Mouse (Mus musculus) left cerebral cortex, postnatal 4 days (tissue): ENCODE measurements around the gene Olfr74. TPM values are rescaled to one million over a fixed set of nuclear protein-coding genes. Genes with fewer than 3 reads are reported as not detected.
"Not testable (repeated sequence)": the region's sequence is repeated elsewhere in the genome, so short reads cannot be mapped to it uniquely, and the experiment has no call there.

ENCODE experiments used
- DNase-seq: peaks from one replicate; pipeline ENCODE4 v3.0.0-alpha.2; 2022
- intact Hi-C: fragments of 180-260 bp; cut with DNase I; formaldehyde crosslinking; loops from one replicate; pipeline ENCODE4 v1.15.1; 2025
- total RNA-seq, 2 experiments: library from RNA; stranded (reverse); gene quantifications; 2 replicates each; pipeline ENCODE4 v1.2.3; 2021

Gene Olfr74
- not detected for total RNA-seq

- DNase-seq = no peak
- intact Hi-C loops = no loop called here
Measured at GRCm38 (mm10) chr2:87974563-87974962, at the start of gene Olfr74. Olfr74 (minus strand) TSS chr2:87974663.

GRCm38 (mm10) chr2:88022474-88022873 lies 48.0 kb upstream of the Olfr74 start, which contains the start of gene Olfr1161:
Olfr1161 (plus strand) TSS chr2:88022774.
- intact Hi-C loops, DNase-seq: not testable (repeated sequence)

DNA sequence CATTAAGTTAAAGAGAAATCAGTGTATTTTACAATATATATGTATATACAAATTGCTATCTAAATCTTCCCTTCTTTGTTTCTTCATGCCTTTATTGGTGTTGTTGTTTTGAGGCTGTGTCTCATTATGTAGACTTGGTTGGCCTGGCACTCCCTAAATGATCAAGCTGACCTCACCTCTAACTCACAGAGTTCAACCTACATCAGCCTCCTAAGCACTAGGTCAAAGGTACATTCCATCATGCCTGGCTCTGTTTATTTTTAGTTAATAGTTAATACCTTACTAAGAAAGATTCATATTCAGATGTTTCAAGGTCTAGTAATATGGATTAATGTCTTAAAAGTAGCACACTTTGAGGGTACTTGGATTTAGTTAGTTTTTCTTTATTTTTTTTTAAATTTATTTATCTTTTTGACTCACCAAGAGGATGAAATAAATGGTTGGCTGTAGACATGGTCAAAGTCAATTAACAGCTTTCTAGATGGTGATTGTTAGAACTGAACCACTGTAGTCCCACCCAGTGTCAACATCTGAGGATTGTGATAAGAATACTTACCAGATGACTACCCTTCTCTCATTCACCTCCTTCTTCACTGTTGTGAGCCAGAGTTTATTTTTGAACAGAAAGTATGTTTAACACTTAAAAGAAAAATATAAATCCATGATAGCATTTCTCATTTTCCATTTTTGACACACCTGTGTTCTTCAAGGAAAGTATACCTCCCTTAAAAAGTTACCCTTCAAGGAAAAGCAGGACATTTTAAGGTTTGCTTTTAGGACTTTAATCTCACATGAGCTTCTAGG lies 33.3 kb upstream of the Olfr74 start, which contains the start of gene Olfr1160:
Gene Olfr1160, minus strand, starts transcription at position 754 of the 804 bp plus-strand sequence.
- intact Hi-C loops = no loop called here
- no peak for DNase-seq

DNA sequence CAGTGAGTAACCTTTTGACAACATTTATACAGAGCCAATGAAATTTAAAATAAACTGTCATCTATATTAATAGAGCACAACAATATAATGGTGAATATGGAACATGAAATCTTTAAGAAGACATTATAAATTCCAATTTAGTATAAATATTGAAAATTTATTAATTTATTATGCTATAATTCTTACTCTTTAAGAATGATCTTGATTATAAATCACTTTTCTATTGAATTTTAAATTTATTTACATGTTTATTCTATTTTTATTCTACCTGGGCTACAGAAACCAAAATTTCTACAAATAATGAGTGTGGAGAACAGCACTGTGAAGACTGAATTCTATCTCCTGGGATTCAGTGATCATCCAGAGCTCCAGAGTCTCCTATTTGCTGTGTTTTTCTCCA lies 15.3 kb upstream of the Olfr74 start, which contains the start of gene Olfr1158:
Gene Olfr1158, plus strand, starts transcription at position 301 of the 400 bp plus-strand sequence.
- intact Hi-C loops = no loop called here
- no peak for DNase-seq

DNA sequence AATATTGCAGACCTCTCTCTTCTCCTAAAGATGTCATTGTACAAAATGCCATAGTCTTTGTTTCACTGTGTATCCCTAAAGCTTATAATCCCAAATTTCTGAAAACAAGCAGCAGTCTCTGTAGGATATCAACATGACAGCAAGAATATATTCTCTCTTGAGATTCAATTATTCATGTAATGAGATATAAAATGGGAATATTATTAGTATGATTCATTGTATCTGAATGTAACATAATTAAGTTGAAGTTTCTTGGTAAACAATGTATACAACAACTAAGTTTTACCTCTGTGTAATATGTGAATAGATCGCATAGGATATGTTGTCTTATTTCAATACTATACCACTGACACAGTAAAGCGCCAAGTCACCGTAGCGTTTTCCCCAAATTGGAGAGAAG lies 6.3 kb downstream of the Olfr74 start, which contains the start of gene Olfr1157:
Gene Olfr1157, minus strand, starts transcription at position 101 of the 400 bp plus-strand sequence.
- DNase-seq = no peak
- intact Hi-C loops = no loop called here

DNA sequence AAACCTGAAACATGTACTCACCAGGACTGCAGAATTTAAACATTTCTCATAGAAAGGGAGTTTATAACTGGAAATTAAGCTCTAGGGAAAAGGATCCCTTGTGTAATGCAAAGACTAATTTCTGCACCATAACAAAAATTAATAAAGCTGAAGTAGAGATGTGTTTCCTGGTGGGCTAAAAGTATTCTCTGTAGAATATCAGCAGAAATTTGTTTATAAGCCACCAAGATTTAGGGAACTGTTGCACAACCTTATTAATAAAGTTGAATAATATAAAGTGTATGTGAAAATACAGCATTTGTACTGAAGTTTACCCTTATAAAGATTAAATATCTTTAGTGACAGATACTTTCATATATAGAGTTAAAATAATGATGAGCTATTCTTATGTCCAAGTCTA lies 21.5 kb downstream of the Olfr74 start, which contains the start of gene Olfr1156:
Gene Olfr1156, minus strand, starts transcription at position 101 of the 400 bp plus-strand sequence.
- DNase-seq = no peak
- intact Hi-C loops = no loop called here

DNA sequence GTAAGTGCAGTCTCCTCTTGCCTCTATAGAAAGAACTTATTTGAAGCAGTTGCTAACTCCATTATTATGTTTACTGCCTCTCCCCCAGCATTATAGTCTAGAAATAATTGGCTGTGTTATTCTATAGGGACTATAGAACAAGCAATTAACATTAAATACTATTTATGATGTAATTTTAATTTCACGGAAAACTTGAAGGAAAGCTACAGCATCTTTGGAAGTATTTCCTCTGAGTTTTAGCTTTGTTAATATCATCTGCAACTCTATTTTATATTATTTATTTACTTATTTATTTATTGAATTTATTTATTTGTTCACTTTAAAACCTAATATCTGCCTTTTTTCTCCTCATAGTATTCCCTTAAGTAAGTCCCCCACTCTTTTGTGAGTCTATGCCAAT lies 29.4 kb downstream of the Olfr74 start, which contains the start of gene Olfr1155:
Gene Olfr1155, minus strand, starts transcription at position 101 of the 400 bp plus-strand sequence.
- intact Hi-C loops = no loop called here
- no peak for DNase-seq

Other genes starting within 250 kb of the Olfr74 start
- gene Olfr1138, start 234.7 kb downstream of the Olfr74 start, total RNA-seq = not detected
- gene Olfr1140, start 230.9 kb downstream of the Olfr74 start, total RNA-seq = not detected
- gene Olfr1141, start 220.7 kb downstream of the Olfr74 start, total RNA-seq = not detected
- not detected for gene Olfr152, start 195.2 kb downstream of the Olfr74 start, total RNA-seq
- gene Olfr1143, start 174.1 kb downstream of the Olfr74 start, total RNA-seq = not detected
- gene Olfr1145, start 164.8 kb downstream of the Olfr74 start, total RNA-seq = not detected
- not detected for gene Olfr1148, start 144.1 kb downstream of the Olfr74 start, total RNA-seq
- gene Olfr1150-ps1, start 130.7 kb downstream of the Olfr74 start, total RNA-seq = not detected
- not detected for gene Olfr1151, start 118.8 kb downstream of the Olfr74 start, total RNA-seq
- not detected for gene Olfr1152, start 108.2 kb downstream of the Olfr74 start, total RNA-seq
- not detected for gene Olfr1153, start 79.7 kb downstream of the Olfr74 start, total RNA-seq
- gene Olfr1154, start 69.5 kb downstream of the Olfr74 start, total RNA-seq = not detected
- not detected for gene Olfr1155, start 29.5 kb downstream of the Olfr74 start, total RNA-seq
- under 1 TPM in 1 of 2 experiments, not detected in 1; 0.14 TPM for gene Olfr1156, start 21.6 kb downstream of the Olfr74 start, total RNA-seq
- not detected for gene Olfr1157, start 6.4 kb downstream of the Olfr74 start, total RNA-seq
- gene Olfr1158, start 15.4 kb upstream of the Olfr74 start, total RNA-seq = not detected
- gene Olfr1160, start 33.6 kb upstream of the Olfr74 start, total RNA-seq = not detected
- gene Olfr1161, start 48.1 kb upstream of the Olfr74 start, total RNA-seq = not detected
- gene Olfr73, start 63.0 kb upstream of the Olfr74 start, total RNA-seq = not detected
- gene Olfr1162, start 76.5 kb upstream of the Olfr74 start, total RNA-seq = not detected
- not detected for gene Olfr1163, start 97.2 kb upstream of the Olfr74 start, total RNA-seq
- gene Olfr1164, start 119.3 kb upstream of the Olfr74 start, total RNA-seq = not detected
- not detected for gene Olfr1166, start 153.6 kb upstream of the Olfr74 start, total RNA-seq
- gene Olfr1167, start 180.5 kb upstream of the Olfr74 start, total RNA-seq = not detected
- not detected for gene Olfr1168, start 207.2 kb upstream of the Olfr74 start, total RNA-seq